Mouse (Mus musculus) kidney, embryonic 16.5 days (tissue): ENCODE measurements around the gene Capn1. TPM values are rescaled to one million over a fixed set of nuclear protein-coding genes. Genes with fewer than 3 reads are reported as not detected.
A peak's percentile ranks its signal among the peaks of the same experiment; 100 is the strongest.

Source experiments
- ATAC-seq: fragments of 200-750 bp; cut with Nextera tagmentation; 2 replicates; pipeline ENCODE4 v1.8.0; 2017; ENCODE audit warnings: moderate TSS enrichment; ENCODE audit not compliant: low FRiP score, low TSS enrichment
- H3K27ac ChIP-seq: fragments of 300-500 bp; sonication (generic); 2 replicates; pipeline ENCODE4 v1.5.1; 2014; ENCODE audit warnings: low read length
- H3K27me3 ChIP-seq: fragments of 300-500 bp; sonication (generic); 2 replicates; pipeline ENCODE4 v1.6.1; 2014; ENCODE audit warnings: low read length, control low read depth, mixed read lengths; ENCODE audit not compliant: insufficient read depth
- H3K36me3 ChIP-seq: fragments of 300-500 bp; sonication (generic); 2 replicates; pipeline ENCODE4 v1.6.1; 2014; ENCODE audit warnings: low read length, control low read depth, mixed read lengths; ENCODE audit not compliant: insufficient read depth
- H3K4me1 ChIP-seq: fragments of 300-500 bp; sonication (generic); 2 replicates; pipeline ENCODE4 v1.6.1; 2014; ENCODE audit warnings: low read length, control low read depth, mixed read lengths; ENCODE audit not compliant: insufficient read depth
- H3K4me2 ChIP-seq: fragments of 300-500 bp; sonication (generic); replicated peaks from 2 replicates; pipeline ENCODE4 v1.6.1; 2014; ENCODE audit warnings: low read depth, low read length
- H3K4me3 ChIP-seq: fragments of 300-500 bp; sonication (generic); 2 replicates; pipeline ENCODE4 v1.5.1; 2014; ENCODE audit warnings: mild to moderate bottlenecking, low read length
- H3K9ac ChIP-seq: fragments of 300-500 bp; sonication (generic); replicated peaks from 2 replicates; pipeline ENCODE4 v1.6.1; 2014; ENCODE audit warnings: low read length
- H3K9me3 ChIP-seq: fragments of 300-500 bp; sonication (generic); 2 replicates; pipeline ENCODE4 v1.6.1; 2016; ENCODE audit warnings: low read length, control low read depth
- WGBS: fragments of 180-500 bp; shearing (Covaris S2); extraction: QIAGEN DNeasy Blood & Tissue Kit; methylation state at CpG from one replicate; pipeline ENCODE4 v1.1.7; 2014; 5-methylcytosine and 5-hydroxymethylcytosine counted together
- polyA plus RNA-seq: library from polyadenylated mRNA; unstranded; fragments of >200 nt; fragmentation: Nextera tagmentation; extraction: Ambion mirVana; gene quantifications from 2 replicates; pipeline ENCODE4 v1.2.1, GENCODE M21; 2015

Gene Capn1
- polyA plus RNA-seq, 1 experiment from 2014 or later, result 11.1 TPM

DNA sequence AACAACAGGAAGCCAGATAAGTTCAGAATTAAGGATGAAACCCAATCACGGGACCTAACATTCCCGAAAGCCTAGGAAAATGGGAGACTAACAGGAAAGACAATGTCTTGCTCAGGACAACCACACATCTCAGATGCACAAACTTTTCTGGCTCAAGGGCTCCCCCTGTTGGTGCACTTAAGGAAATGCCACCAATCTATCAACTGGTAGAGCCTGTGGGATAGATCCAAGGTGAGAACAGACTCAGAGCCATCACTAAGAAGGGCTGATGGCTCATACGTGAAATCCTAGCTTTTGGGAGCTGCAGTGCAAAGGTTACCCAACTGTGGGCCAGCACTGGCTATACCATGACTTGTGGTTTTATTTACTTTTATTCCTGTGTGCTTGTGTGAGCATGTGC lies 59.0 kb downstream of the Capn1 start:
- Histone ChIP-seq H3K4me2 (no peak overlapping the region), H3K9me3 (no peaks in the 10 kb centered on the region), H3K27me3 (no peaks in the 10 kb centered on the region), H3K27ac (peak overlapping the region; percentile 57), H3K9ac (no peak overlapping the region), H3K36me3 (peaks cover 7% of the 10 kb centered on the region; the same call in 1 of the 2 replicates), H3K4me1 (peaks cover 43% of the 10 kb centered on the region), H3K4me3 (no peak overlapping the region)
- 12% methylated on average over 3 of the region's 3 CpGs for WGBS
- peak; percentile 68 for ATAC-seq

DNA sequence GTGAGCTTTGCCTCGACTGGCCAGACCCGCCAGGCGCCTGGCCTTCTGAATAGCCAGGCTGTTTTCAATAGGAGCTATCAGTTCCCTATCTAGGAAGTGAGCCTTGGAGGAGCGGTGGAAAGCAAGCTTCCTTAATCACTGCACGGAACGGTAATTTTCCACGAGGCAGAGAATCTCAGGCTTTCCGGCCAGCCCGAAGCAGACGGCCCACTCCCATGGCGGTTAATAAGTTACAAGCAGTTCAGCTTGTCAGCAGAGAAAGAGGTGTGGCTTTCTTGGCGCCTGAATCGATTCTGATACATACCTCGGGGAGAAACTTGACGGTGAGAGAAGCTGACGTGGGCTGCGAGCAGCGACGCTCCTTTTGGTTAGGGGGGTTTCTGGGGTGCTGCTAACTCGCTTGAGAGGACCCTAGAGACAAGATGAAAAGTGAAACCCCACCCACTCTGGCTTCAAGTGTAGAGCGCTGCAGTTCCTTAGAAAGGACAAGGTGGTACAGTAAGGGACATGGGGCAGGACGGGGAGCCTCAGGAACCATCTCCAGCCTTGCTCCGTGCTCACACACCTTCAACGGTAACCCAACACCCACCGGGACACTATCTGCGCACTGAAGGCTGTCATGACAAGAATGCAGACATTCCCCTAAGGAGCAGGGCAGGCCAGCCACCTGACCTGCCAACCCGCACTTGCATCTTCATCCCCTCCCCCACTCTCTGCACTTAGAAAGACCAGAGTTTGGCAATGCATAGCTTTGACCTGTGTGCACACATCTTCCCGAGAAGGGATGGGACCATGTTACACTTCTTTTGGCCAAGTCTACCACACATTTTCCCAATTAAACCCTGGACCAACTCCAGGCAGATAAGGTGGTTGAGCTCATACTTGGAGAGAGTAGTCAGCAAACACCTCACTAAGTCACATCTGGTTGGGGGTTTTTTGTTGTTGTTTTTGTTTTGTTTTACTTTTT lies 59.7 kb downstream of the Capn1 start:
- Histone ChIP-seq H3K27ac (peak overlapping the region; percentile 57), H3K27me3 (no peaks in the 10 kb centered on the region), H3K36me3 (peaks cover 14% of the 10 kb centered on the region), H3K4me1 (peaks cover 44% of the 10 kb centered on the region), H3K9me3 (no peaks in the 10 kb centered on the region), H3K4me3 (peak overlapping the region; percentile 15), H3K4me2 (peak overlapping the region; percentile 35), H3K9ac (no peak overlapping the region)
- WGBS, result 49% methylated on average over 28 of the region's 28 CpGs
- ATAC-seq, result peak; percentile 67

DNA sequence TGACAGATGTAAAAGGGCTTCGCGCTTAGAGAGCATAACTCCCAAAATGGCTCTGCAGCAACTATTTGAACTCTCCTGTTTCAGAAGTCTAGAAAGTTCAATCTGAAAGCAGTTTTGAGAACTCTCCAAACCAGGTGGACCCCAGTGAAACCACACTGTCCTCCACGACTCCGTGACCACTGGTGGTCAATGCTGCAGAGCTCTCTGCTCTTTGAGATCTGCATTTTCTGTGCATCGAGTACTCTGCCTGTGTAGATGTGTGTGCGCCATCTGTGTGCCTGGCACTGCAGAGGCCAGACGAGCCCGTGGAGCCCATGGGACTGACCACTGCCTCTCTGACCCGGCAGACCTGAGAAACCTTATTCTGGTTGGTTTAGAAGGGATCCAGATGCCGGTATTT lies 60.8 kb downstream of the Capn1 start:
- ATAC-seq, result no peak
- Histone ChIP-seq H3K9me3 (no peaks in the 10 kb centered on the region), H3K9ac (peak overlapping the region; percentile 47), H3K4me1 (peaks cover 44% of the 10 kb centered on the region), H3K27me3 (no peaks in the 10 kb centered on the region), H3K27ac (peak overlapping the region; percentile 57), H3K36me3 (peaks cover 23% of the 10 kb centered on the region), H3K4me3 (no peak overlapping the region), H3K4me2 (0 out of 2 replicates have a peak overlapping the region, but pooled peaks have one; percentile 2)
- WGBS, result 65% methylated on average over 10 of the region's 10 CpGs

DNA sequence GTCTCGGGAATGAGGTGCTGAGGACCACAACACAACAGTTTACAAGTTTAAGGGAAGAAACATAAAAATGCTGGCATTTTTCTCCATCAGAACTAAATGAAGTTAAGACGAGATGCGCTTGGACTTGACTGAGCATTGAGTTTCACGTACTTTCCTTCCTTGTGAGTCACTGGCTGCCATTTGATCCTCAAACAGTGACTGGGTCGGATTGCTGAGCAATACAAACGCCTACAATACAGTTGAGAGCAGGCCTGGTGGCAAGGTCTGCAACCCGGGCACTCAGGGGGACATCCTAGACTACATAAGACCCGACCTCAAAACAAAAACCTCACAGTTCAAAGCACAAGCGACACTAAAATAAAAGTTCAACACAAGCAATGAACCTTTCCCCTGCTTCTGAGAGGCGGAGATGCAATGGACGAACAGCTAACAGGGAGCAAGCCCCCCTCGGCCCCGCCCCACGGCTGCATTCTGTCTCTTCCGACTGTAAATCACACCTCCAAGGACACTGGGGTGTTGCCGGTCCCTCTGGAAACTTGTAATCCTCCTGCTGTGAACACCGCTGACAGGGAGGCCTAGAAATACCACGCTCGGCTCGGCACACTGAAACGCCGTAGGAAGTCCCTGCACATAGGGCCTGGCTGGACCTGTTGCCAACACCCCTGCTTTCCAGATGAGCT lies 61.5 kb downstream of the Capn1 start:
- H3K27me3 ChIP-seq, result no peaks in the 10 kb centered on the region
- H3K9me3 ChIP-seq, result no peaks in the 10 kb centered on the region
- ATAC-seq, result no peak
- peaks cover 26% of the 10 kb centered on the region for H3K36me3 ChIP-seq
- 32% methylated on average over 22 of the region's 22 CpGs for WGBS
- H3K4me3 ChIP-seq, result no peak overlapping the region
- H3K4me1 ChIP-seq, result peaks cover 44% of the 10 kb centered on the region
- H3K4me2 ChIP-seq, result 0 out of 2 replicates have a peak overlapping the region, but pooled peaks have one; percentile 3
- H3K27ac ChIP-seq, result peak overlapping the region; percentile 57
- peak overlapping the region; percentile 47 for H3K9ac ChIP-seq

DNA sequence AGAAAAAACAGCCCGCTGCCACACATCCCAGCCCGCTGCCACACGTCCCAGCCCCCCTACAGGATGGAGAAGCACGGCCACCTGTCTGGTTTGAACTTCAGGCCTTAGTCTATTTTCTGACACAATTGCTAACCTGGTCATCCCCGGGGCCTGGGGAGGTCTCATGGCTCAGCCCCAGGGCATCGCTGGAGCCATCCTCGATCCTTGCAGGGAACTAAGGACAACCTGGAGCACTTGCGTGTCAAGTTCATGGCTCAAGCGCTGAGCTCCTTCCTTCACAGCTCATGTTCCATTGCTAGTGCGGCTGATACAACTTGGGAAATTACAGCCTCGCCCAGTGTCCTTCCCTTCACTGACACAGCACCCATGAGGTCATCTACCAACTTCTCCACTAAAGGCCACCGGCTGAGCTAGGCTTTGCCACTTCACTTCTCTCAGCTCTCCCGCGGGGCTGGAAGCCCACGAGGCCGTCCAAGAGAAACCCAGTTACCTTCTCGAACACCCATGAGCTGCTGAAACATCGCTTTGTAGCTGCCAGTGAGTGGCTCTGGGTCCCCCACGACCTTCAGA lies 62.4 kb downstream of the Capn1 start:
- WGBS, result 88% methylated on average over 19 of the region's 19 CpGs
- Histone ChIP-seq H3K9me3 (no peaks in the 10 kb centered on the region), H3K27ac (peak overlapping the region; percentile 90), H3K36me3 (peaks cover 25% of the 10 kb centered on the region), H3K4me3 (no peak overlapping the region), H3K27me3 (no peaks in the 10 kb centered on the region), H3K9ac (0 out of 2 replicates have a peak overlapping the region, but pooled peaks have one; percentile 47), H3K4me2 (no peak overlapping the region), H3K4me1 (peaks cover 44% of the 10 kb centered on the region)
- no peak for ATAC-seq

DNA sequence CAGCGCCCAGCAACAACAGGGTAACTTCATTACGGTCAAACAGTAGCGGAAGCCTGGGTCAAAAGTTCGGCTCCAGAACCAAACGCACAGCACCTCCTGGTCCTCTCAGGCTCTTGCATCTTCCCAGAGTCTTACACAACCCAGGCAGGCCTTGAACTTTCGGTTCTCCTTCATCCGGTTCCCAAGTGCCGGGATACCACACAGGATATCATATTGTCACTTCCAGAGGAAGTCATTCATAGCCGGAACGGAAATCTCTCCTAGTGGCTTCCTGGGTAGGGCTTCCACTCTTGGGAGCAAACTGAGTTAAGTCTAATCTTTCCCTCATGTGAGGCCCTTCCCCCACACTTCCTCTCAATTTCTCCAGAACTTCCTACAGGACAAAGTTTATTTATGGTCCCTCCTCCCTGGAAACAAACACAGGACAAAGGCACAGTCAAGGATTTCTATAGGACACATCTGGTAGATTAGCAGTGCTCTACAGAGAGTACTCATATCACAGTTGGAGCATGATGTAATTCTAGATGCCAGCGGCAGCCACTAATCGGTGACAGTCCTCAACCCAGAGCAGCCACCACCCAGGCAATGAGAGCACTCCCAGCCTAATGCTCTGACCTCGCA lies 63.5 kb downstream of the Capn1 start:
- peak overlapping the region; percentile 3; the same call in 1 of the 2 replicates for H3K4me2 ChIP-seq
- H3K27ac ChIP-seq, result peak overlapping the region; percentile 90
- peak overlapping the region; percentile 42 for H3K9ac ChIP-seq
- peaks cover 44% of the 10 kb centered on the region for H3K4me1 ChIP-seq
- H3K27me3 ChIP-seq, result no peaks in the 10 kb centered on the region
- WGBS, result 52% methylated on average over 13 of the region's 13 CpGs
- peak; percentile 47; the same call in 1 of the 2 replicates for ATAC-seq
- H3K4me3 ChIP-seq, result no peak overlapping the region
- no peaks in the 10 kb centered on the region for H3K9me3 ChIP-seq
- peaks cover 30% of the 10 kb centered on the region for H3K36me3 ChIP-seq

DNA sequence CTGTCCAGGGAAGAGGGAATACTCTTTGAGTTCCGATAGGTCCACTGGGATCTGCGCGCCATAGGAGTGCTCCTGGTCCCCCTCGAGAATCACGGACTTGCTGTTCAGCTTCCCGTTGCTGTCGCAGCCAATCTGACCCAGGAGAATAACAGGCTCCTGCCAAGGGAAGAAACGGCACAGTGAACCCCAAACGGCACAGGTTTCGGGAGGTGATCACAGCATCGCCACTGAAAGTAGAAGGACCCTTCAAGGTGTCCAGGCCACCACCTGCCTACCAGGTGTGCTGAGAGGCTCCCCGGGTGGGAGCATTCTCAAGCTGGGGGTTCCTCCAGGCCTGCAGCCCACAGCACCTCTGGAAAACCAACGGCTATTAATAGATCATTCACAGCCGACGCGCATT lies 64.1 kb downstream of the Capn1 start:
- Histone ChIP-seq H3K9ac (no peak overlapping the region), H3K27ac (peak overlapping the region; percentile 90; the same call in 1 of the 2 replicates), H3K36me3 (peaks cover 30% of the 10 kb centered on the region), H3K4me1 (peaks cover 46% of the 10 kb centered on the region), H3K9me3 (no peaks in the 10 kb centered on the region), H3K4me2 (peak overlapping the region; percentile 3; the same call in 1 of the 2 replicates), H3K4me3 (no peak overlapping the region), H3K27me3 (no peaks in the 10 kb centered on the region)
- WGBS, result 86% methylated on average over 16 of the region's 16 CpGs
- no peak for ATAC-seq

DNA sequence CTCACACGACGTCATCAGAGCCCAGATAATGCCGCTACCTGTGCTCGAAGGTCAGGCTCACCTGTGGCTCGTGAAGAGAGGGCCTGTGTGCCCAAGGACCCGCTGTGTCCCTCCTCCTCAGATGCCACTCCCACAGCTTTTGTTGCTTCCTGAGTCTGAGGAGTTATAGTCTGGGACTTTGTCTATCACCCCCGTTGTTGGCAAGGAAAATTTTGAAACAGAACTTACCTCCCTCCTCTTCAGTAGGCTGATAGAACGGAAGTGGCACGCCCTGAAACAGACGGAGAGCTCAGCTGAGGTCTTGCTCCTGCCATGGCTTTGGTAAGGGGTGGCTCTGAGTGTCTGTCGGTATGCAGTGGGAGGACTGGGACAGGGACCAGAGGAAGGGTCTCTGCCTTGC lies 65.5 kb downstream of the Capn1 start:
- Histone ChIP-seq H3K27ac (no peak overlapping the region), H3K27me3 (no peaks in the 10 kb centered on the region), H3K9me3 (no peaks in the 10 kb centered on the region), H3K4me3 (no peak overlapping the region), H3K4me1 (peaks cover 47% of the 10 kb centered on the region), H3K36me3 (peaks cover 30% of the 10 kb centered on the region), H3K9ac (no peak overlapping the region), H3K4me2 (no peak overlapping the region)
- ATAC-seq, result no peak
- WGBS, result 93% methylated on average over 11 of the region's 11 CpGs

DNA sequence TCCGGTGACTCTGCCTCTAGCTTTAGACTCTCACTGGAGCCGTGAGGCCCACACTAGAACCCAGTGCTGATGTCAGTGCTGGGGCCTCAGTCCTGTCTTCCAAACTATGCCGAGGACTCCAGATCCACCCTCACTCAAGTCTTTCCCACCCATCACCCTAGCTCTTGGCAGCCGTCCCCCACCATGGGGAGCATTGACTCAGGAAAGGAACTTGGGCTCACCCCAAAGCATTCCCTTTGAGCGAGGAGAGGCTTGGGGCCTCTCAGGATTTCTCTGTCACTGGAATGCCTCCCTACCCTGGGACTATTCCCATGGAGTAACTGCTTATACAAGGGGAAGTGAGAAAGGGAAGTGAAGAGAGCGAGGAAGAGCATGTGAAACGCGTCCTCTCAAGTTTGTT lies 69.8 kb downstream of the Capn1 start:
- no peaks in the 10 kb centered on the region for H3K9me3 ChIP-seq
- peaks cover 28% of the 10 kb centered on the region for H3K4me1 ChIP-seq
- ATAC-seq, result no peak
- H3K4me2 ChIP-seq, result no peak overlapping the region
- H3K36me3 ChIP-seq, result peaks cover 26% of the 10 kb centered on the region
- H3K27ac ChIP-seq, result peak overlapping the region; percentile 84
- 58% methylated on average over 8 of the region's 8 CpGs for WGBS
- no peaks in the 10 kb centered on the region for H3K27me3 ChIP-seq
- H3K4me3 ChIP-seq, result no peak overlapping the region
- no peak overlapping the region for H3K9ac ChIP-seq
